Mouse (Mus musculus) lung, embryonic 16.5 days (tissue): ENCODE measurements around the gene Pibf1. TPM values are rescaled to one million over a fixed set of nuclear protein-coding genes. Genes with fewer than 3 reads are reported as not detected.

Experiments used
- ATAC-seq: fragments of 200-750 bp; cut with Nextera tagmentation; 2 replicates; pipeline ENCODE4 v1.8.0; 2017; ENCODE audit warnings: low read depth, mild to moderate bottlenecking, moderate library complexity
- H3K27ac ChIP-seq: fragments of 300-500 bp; sonication (generic); 2 replicates; pipeline ENCODE4 v1.5.1; 2014; ENCODE audit warnings: mild to moderate bottlenecking, control low read depth, low read length
- H3K27me3 ChIP-seq: fragments of 300-500 bp; sonication (generic); 2 replicates; pipeline ENCODE4 v1.6.1; 2014; ENCODE audit warnings: low read depth, low read length, mixed read lengths; ENCODE audit not compliant: control insufficient read depth, insufficient read depth
- H3K36me3 ChIP-seq: fragments of 300-500 bp; sonication (generic); 2 replicates; pipeline ENCODE4 v1.6.1; 2014; ENCODE audit warnings: low read length; ENCODE audit not compliant: control insufficient read depth, insufficient read depth
- H3K4me1 ChIP-seq: fragments of 300-500 bp; sonication (generic); replicated peaks from 2 replicates; pipeline ENCODE4 v1.6.1; 2014; ENCODE audit warnings: low read length, mixed read lengths; ENCODE audit not compliant: control insufficient read depth, insufficient read depth
- H3K4me2 ChIP-seq: fragments of 300-500 bp; sonication (generic); 2 replicates; pipeline ENCODE4 v1.6.1; 2014; ENCODE audit warnings: low read depth, low read length, control low read depth
- H3K4me3 ChIP-seq: fragments of 300-500 bp; sonication (generic); 2 replicates; pipeline ENCODE4 v1.5.1; 2014; ENCODE audit warnings: mild to moderate bottlenecking, low read length, control low read depth
- H3K9ac ChIP-seq: fragments of 300-500 bp; sonication (generic); 2 replicates; pipeline ENCODE4 v1.6.1; 2014; ENCODE audit warnings: low read length, control low read depth
- H3K9me3 ChIP-seq: fragments of 300-500 bp; sonication (generic); 2 replicates; pipeline ENCODE4 v1.6.1; 2016; ENCODE audit warnings: low read length; ENCODE audit not compliant: control insufficient read depth
- WGBS: fragments of 180-500 bp; shearing (Covaris S2); extraction: QIAGEN DNeasy Blood & Tissue Kit; methylation state at CpG from one replicate; pipeline ENCODE4 v1.1.7; 2014; 5-methylcytosine and 5-hydroxymethylcytosine counted together
- polyA plus RNA-seq: library from polyadenylated mRNA; unstranded; fragments of >200 nt; fragmentation: Nextera tagmentation; extraction: Ambion mirVana; gene quantifications from 2 replicates; pipeline ENCODE4 v1.2.1, GENCODE M21; 2015

The Pibf1 gene
- polyA plus RNA-seq, 1 experiment from 2014 or later: 19.9 TPM

DNA sequence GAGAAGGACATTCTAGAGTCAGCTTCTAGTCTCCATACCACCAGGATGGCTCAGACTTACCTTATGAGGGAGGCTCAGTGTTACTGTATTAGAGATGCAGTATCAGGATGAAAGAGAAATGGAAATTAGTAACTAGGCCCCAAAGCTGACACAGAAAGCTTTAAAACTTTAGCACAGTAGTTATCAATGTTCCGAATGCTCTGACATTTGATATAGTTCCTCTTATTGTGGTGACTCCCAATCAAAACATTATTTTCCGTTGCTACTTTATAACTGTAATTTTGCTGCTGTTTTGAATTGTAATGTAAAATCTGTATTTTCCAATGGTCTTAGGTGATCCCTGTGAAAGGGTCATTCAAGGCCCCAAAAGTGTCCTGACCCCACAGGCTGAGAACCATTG, 7.4 kb downstream of the Pibf1 start:
- ATAC-seq: no peak
- peaks cover 13% of the 10 kb centered on the region for H3K36me3 ChIP-seq
- H3K9ac ChIP-seq: no peak overlapping the region
- no peak overlapping the region for H3K4me2 ChIP-seq
- H3K27me3 ChIP-seq: no peaks in the 10 kb centered on the region
- no peaks in the 10 kb centered on the region for H3K9me3 ChIP-seq
- no peak overlapping the region for H3K4me3 ChIP-seq
- H3K27ac ChIP-seq: no peak overlapping the region
- WGBS: 88% methylated on average over 2 of the region's 2 CpGs
- no peaks in the 10 kb centered on the region for H3K4me1 ChIP-seq

DNA sequence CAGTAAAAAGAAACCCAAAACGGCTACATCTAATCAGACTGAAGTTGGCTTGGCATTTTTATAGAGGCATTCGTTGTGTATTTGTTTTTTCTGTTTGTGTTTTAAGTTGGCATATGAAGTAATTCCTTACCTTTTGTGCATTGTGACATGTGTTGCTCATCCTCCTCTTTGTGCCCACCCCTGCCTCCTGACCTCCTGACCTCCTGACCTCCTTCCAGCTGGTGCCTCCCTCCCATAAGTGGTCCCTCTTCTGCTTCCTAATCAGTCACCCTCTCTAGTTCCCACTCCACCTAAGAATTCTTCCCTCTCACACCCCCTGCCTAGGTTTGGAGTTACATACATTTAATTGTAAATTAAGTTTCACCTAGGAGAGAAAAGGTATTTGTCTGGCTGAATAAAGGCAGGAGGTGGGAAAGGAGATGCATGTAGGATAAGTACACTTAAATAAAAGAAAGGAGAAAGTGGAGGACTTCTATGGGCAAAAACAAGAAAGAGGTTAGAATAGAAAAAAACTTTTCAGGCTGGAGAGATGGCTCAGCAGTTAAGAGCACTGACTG, 8.5 kb downstream of the Pibf1 start:
- H3K27ac ChIP-seq: no peak overlapping the region
- ATAC-seq: no peak
- H3K36me3 ChIP-seq: peaks cover 13% of the 10 kb centered on the region
- no peaks in the 10 kb centered on the region for H3K9me3 ChIP-seq
- H3K4me1 ChIP-seq: no peaks in the 10 kb centered on the region
- no peak overlapping the region for H3K4me3 ChIP-seq
- H3K4me2 ChIP-seq: no peak overlapping the region
- H3K9ac ChIP-seq: no peak overlapping the region
- WGBS: 84% methylated on average over 2 of the region's 2 CpGs
- no peaks in the 10 kb centered on the region for H3K27me3 ChIP-seq

DNA sequence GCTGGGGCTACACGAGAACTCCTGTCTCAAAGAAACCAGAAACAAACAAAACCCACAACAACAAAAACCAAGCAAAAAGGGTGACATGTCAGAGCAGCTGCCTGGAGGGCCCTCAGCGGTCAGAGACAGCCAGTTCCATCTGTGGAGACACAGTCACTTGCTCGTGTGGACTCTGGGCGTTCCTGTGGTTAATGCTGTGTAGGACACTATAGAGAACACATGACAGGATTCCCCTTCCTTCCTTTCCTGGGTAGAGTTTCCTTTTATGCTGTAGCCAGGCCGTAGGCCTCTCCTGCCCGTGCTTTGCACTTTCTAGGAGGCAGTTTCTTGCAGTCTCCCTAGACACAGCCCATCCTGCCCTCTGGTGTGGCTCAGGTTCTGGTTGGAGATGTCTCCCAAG, 9.5 kb downstream of the Pibf1 start:
- Histone ChIP-seq H3K4me1 (no peaks in the 10 kb centered on the region), H3K4me3 (no peak overlapping the region), H3K4me2 (no peak overlapping the region), H3K36me3 (peaks cover 14% of the 10 kb centered on the region), H3K9me3 (no peaks in the 10 kb centered on the region), H3K9ac (no peak overlapping the region), H3K27me3 (no peaks in the 10 kb centered on the region), H3K27ac (no peak overlapping the region)
- ATAC-seq: no peak
- 84% methylated on average over 6 of the region's 6 CpGs for WGBS

DNA sequence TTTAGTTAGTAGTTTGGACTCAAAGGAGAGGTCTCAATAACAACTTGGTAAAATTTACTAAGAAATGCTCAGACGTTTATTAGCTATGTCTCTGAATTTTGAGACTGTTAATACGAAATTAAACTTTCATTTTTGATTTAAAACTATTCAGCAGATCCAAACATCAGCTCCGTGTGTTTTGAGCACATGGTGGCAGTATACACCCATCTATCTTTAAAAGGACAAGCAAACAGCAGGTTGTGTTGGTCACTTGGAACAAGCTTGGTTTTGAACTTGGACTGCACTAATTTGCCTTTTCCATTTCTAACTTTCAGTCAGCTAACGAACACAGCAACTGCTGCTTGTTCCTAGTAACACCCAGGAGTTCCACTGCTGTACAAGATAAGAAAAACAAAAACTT, 18.4 kb downstream of the Pibf1 start:
- no peaks in the 10 kb centered on the region for H3K27me3 ChIP-seq
- H3K9ac ChIP-seq: no peak overlapping the region
- no peak overlapping the region for H3K4me2 ChIP-seq
- peaks cover 12% of the 10 kb centered on the region for H3K36me3 ChIP-seq
- H3K9me3 ChIP-seq: no peaks in the 10 kb centered on the region
- no peak overlapping the region for H3K27ac ChIP-seq
- no peaks in the 10 kb centered on the region for H3K4me1 ChIP-seq
- WGBS: 76% methylated on average over 4 of the region's 4 CpGs
- no peak overlapping the region for H3K4me3 ChIP-seq
- ATAC-seq: no peak

DNA sequence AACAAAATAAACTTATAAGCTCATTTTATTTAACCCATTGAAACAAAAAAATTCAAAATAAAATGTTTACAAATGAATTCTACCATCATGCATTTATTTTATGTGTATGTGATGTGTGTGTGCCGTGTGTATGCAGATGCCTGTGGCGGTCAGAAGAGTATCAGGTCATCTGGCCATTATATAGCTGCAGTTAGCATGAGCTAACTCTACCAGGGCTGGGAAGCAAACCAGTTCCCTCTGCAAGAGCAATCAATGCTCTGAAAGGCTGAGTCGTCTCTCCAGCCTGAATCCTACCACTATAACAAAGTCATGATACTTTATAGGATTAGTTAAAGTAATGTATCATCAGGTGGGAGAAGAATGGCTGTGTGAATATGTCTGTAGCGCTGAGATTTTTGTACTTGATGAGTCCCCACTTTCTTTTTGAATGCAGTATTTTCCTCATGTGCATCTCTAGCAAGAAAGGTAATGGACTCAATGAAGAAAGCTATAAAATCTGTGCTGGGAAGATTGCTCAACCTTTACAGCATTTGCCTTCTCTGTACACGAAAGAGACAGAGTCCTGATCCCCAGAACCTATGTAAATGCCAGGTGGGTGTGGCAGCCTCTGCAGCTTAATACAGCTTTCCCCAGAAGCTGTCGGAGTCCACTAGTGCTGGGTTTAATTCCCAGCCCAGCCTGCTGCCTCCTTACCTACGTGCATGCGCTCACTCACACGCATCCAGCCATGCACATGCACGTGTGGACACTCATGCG, 22.5 kb downstream of the Pibf1 start:
- ATAC-seq: no peak
- no peaks in the 10 kb centered on the region for H3K9me3 ChIP-seq
- peaks cover 2% of the 10 kb centered on the region; the same call in 1 of the 2 replicates for H3K36me3 ChIP-seq
- H3K27me3 ChIP-seq: no peaks in the 10 kb centered on the region
- no peak overlapping the region for H3K27ac ChIP-seq
- WGBS: 89% methylated on average over 11 of the region's 11 CpGs
- H3K4me1 ChIP-seq: no peaks in the 10 kb centered on the region
- no peak overlapping the region for H3K9ac ChIP-seq
- H3K4me3 ChIP-seq: no peak overlapping the region
- no peak overlapping the region for H3K4me2 ChIP-seq

DNA sequence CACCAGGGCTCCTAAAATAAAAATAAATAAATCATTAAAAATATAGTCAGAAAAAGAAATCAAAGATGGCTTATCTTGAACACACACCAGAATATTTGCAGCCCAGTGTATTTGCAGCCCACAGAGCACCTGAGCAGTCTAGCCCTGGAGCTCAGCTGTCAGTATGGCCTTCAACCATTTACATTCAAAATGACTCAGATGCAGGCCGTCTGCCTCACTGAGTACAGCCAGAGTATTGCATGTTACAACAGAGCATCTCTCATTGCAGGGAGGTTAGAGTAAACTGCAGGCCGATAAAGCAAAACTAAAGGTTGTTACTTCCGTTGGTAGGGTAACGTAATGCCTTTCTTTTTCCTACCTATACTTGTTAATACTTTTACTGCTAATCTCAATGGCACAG, 24.9 kb downstream of the Pibf1 start:
- WGBS: 86% methylated on average over 4 of the region's 4 CpGs
- Histone ChIP-seq H3K27me3 (no peaks in the 10 kb centered on the region), H3K4me2 (no peak overlapping the region), H3K4me3 (no peak overlapping the region), H3K27ac (no peak overlapping the region), H3K4me1 (no peaks in the 10 kb centered on the region), H3K36me3 (no peaks in the 10 kb centered on the region), H3K9me3 (no peaks in the 10 kb centered on the region), H3K9ac (no peak overlapping the region)
- no peak for ATAC-seq

DNA sequence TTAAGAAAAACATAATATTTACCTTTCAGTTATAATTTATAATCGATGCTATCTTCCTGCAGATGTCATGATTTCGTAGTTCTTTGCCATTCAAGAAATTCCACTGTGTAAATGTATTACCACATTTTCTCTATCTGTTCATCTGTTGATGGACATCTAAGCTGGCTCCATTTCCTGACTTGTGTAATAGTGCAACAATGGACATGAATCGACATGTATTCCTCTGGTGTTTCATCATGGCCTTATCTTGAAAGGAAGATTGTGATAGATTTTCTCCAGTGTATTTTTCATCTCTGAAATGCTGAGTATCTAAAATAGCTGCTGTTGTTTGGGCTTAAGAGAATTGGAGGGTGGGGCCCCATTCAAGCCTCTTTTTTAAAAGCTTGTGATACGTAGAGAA, 27.5 kb downstream of the Pibf1 start:
- no peaks in the 10 kb centered on the region for H3K36me3 ChIP-seq
- H3K4me1 ChIP-seq: no peaks in the 10 kb centered on the region
- 74% methylated on average over 4 of the region's 4 CpGs for WGBS
- no peak overlapping the region for H3K27ac ChIP-seq
- no peak overlapping the region for H3K9ac ChIP-seq
- H3K4me3 ChIP-seq: no peak overlapping the region
- H3K9me3 ChIP-seq: no peaks in the 10 kb centered on the region
- no peak for ATAC-seq
- H3K27me3 ChIP-seq: no peaks in the 10 kb centered on the region
- H3K4me2 ChIP-seq: no peak overlapping the region

DNA sequence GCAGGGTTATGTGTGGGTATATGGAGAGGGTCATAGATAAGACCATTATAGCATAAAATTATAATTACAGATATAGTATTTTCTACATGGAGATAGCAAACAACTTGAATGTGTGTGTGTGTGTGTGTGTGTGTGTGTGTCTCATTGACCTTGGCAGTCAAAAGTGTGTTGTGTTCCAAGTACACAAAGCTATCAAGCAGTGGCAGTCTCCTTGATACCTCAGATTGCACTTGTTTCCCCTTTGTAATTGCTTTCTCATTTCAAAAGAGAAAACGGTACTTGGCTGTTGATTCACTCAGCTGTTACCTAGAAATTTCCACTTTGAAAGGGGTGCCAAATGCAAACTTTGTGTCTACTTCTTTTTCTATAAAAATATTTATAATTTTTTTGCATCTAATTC, 28.3 kb downstream of the Pibf1 start:
- Histone ChIP-seq H3K4me3 (no peak overlapping the region), H3K27me3 (no peaks in the 10 kb centered on the region), H3K9ac (no peak overlapping the region), H3K36me3 (no peaks in the 10 kb centered on the region), H3K4me2 (no peak overlapping the region), H3K9me3 (no peaks in the 10 kb centered on the region), H3K4me1 (no peaks in the 10 kb centered on the region), H3K27ac (no peak overlapping the region)
- no peak for ATAC-seq
- 61% methylated on average over 1 of the region's 1 CpGs for WGBS

DNA sequence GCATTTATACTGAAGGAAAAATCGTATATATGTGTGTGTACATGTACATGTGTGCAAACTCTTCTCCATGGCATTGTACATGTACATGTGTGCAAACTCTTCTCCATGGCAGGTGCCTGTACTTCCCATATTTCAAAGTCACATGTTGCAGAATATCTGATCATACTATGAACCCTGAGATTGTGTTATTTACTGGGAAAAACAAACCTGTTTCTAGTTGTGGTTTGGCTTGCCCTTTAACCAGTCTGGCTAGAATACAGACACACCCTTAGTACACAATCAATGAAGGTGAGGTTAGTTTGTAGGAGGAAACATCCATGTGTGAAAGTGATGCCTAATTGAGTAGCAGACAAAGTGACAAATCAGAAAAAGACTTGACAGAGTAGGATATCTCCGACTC, 29.8 kb downstream of the Pibf1 start:
- H3K9ac ChIP-seq: no peak overlapping the region
- H3K9me3 ChIP-seq: no peaks in the 10 kb centered on the region
- H3K4me2 ChIP-seq: no peak overlapping the region
- no peak overlapping the region for H3K4me3 ChIP-seq
- H3K27ac ChIP-seq: no peak overlapping the region
- 80% methylated on average over 2 of the region's 2 CpGs for WGBS
- H3K36me3 ChIP-seq: no peaks in the 10 kb centered on the region; the same call in 1 of the 2 replicates
- ATAC-seq: no peak
- no peaks in the 10 kb centered on the region for H3K4me1 ChIP-seq
- H3K27me3 ChIP-seq: no peaks in the 10 kb centered on the region
